ENCODE assay signal across 27 mouse cellular contexts in genomic region chr4:41336546-41336945, GRCm38 (mm10). TPM values are rescaled to one million over a fixed set of nuclear protein-coding genes. Genes with fewer than 3 reads are reported as not detected.
DNase-seq lines count a peak whose midpoint lies in the region; ATAC-seq and TF ChIP-seq lines count a peak whose summit lies in the region.
"Had no signal": no experiment of that assay in that cellular context is flagged by ENCODE, and none has a peak within 500 bp of the region (broad histone marks: within the 10 kb centered on the region; RNA-seq: fewer than 3 reads in every experiment).

No protein-coding gene starts in this region.

- H3K9me3 ChIP-seq in MEL (replicated peaks; ENCODE audit: insufficient read depth, low read length) = no peaks in the 10 kb centered on the region
- no peaks in the 10 kb centered on the region for H3K9me3 ChIP-seq in liver, embryonic 11.5 days (ENCODE audit: control insufficient read depth, low read length)
- no peaks in the 10 kb centered on the region for H3K9me3 ChIP-seq in liver, embryonic 16.5 days (replicated peaks; ENCODE audit: control insufficient read depth, low read length)
- H3K9me3 ChIP-seq: hindbrain, embryonic 12.5 days; limb, embryonic 15.5 days; lung, embryonic 15.5 days; midbrain, embryonic 12.5 days had no signal

- TF ChIP-seq RAD21 in MEL (IDR thresholded peaks at IDR 0.05; ENCODE audit: low read depth, low read length) = no peak

- no peak for TF ChIP-seq CTCF in MEL (IDR thresholded peaks at IDR 0.05 in 2 of 3, conservative IDR thresholded peaks at IDR 0.05 in 1 of 3; ENCODE audit: control insufficient read depth in 1 of 3, insufficient read depth in 1 of 3, low read depth in 2 of 3, low read length in 3 of 3, poor library complexity in 1 of 3, severe bottlenecking in 1 of 3)
- TF ChIP-seq CTCF in left cerebral cortex, adult 2 months (IDR thresholded peaks at IDR 0.05) = no peak

- TF ChIP-seq POLR2A in MEL (IDR thresholded peaks at IDR 0.05; ENCODE audit: control insufficient read depth in 1 of 2, insufficient read depth in 1 of 2, low read depth in 1 of 2, low read length in 2 of 2, poor library complexity in 1 of 2) = no peak

- intact Hi-C loops in left cerebral cortex, adult 2 months (cut with DNase I) = no loop called here

- H3K27me3 ChIP-seq in MEL (ENCODE audit: control insufficient read depth in 1 of 2, insufficient read depth in 2 of 2, low read length in 2 of 2) = no peaks in the 10 kb centered on the region
- no peaks in the 10 kb centered on the region for H3K27me3 ChIP-seq in liver, embryonic 11.5 days (replicated peaks; ENCODE audit: control insufficient read depth, insufficient read depth, low read length)
- H3K27me3 ChIP-seq in liver, embryonic 16.5 days (ENCODE audit: control insufficient read depth, insufficient read depth, low read depth, low read length) = no peaks in the 10 kb centered on the region; the same call in 1 of the 2 replicates
- H3K27me3 ChIP-seq: hindbrain, embryonic 12.5 days; limb, embryonic 15.5 days; lung, embryonic 15.5 days; midbrain, embryonic 12.5 days had no signal

- H3K4me2 ChIP-seq in liver, embryonic 11.5 days = no peak overlapping the region
- no peak overlapping the region for H3K4me2 ChIP-seq in liver, embryonic 16.5 days (ENCODE audit: low read depth, low read length)
- H3K4me2 ChIP-seq: hindbrain, embryonic 12.5 days; limb, embryonic 15.5 days; lung, embryonic 15.5 days; midbrain, embryonic 12.5 days had no signal

- no peak for DNase-seq in MEL (ENCODE audit: low read depth, low spot score)
- no peak for DNase-seq in liver, embryonic 11.5 days (ENCODE audit: low spot score)
- DNase-seq in cerebellum, postnatal 10 days = no peak
- no peak for DNase-seq in left cerebral cortex, adult 2 months (ENCODE audit: extremely low spot score in 1 of 2, low spot score in 2 of 2)
- no peak for DNase-seq in cerebellum, adult 8-10 months
- no peak for DNase-seq in Muller cell, postnatal 12 days (ENCODE audit: inconsistent ontology term)
- DNase-seq: adrenal gland, adult 8-10 months; cerebellum, adult 11-12 months; cerebellum, postnatal 14 days; forebrain, postnatal 0 days; gastrocnemius, postnatal 10 days; heart, postnatal 36 days; kidney, adult 8-10 months; kidney, postnatal 4 days; left cerebral cortex, postnatal 4 days; thymus, adult 18-20 months; thymus, postnatal 25 days had no signal

- peak; percentile 64 to 77; a peak in 3 of 4 replicates for TF ChIP-seq EP300 in MEL (IDR thresholded peaks at IDR 0.05; ENCODE audit: low read depth in 1 of 2, low read length in 2 of 2)

- peaks cover 0 to 11% of the 10 kb centered on the region in 2 experiments; a peak in 2 of 4 replicates for H3K36me3 ChIP-seq in MEL (ENCODE audit: control insufficient read depth in 1 of 2, insufficient read depth in 2 of 2, low read length in 2 of 2)
- no peaks in the 10 kb centered on the region for H3K36me3 ChIP-seq in liver, embryonic 11.5 days (ENCODE audit: control insufficient read depth, insufficient read depth, low read length)
- no peaks in the 10 kb centered on the region for H3K36me3 ChIP-seq in liver, embryonic 16.5 days (ENCODE audit: control insufficient read depth, insufficient read depth)
- H3K36me3 ChIP-seq: hindbrain, embryonic 12.5 days; limb, embryonic 15.5 days; lung, embryonic 15.5 days; midbrain, embryonic 12.5 days had no signal

- ATAC-seq in common myeloid progenitor, adult 5-6 weeks (replicated peaks; ENCODE audit: low read depth, poor library complexity, severe bottlenecking) = peak; percentile 22; the same call in 1 of the 2 replicates
- ATAC-seq in liver, embryonic 11.5 days (replicated peaks; ENCODE audit: low FRiP score) = peak; percentile 73
- ATAC-seq in liver, embryonic 16.5 days (ENCODE audit: low read depth) = peak; percentile 86
- ATAC-seq: activated CD4-positive, CD25-positive, alpha-beta regulatory T cell, adult 4 months; CD4-positive, CD25-positive, alpha-beta regulatory T cell, adult 4 months; forebrain, postnatal 0 days; intestine, embryonic 16.5 days had no signal

- no peak overlapping the region for H3K4me3 ChIP-seq in MEL (ENCODE audit: control insufficient read depth in 1 of 2, insufficient read depth in 1 of 2, low read depth in 2 of 2, low read length in 2 of 2)
- H3K4me3 ChIP-seq in liver, embryonic 11.5 days (ENCODE audit: low read depth, low read length) = no peak overlapping the region
- no peak overlapping the region for H3K4me3 ChIP-seq in liver, embryonic 16.5 days (ENCODE audit: low read depth, low read length)
- H3K4me3 ChIP-seq in left cerebral cortex, adult 2 months = no peak overlapping the region
- H3K4me3 ChIP-seq: hindbrain, embryonic 12.5 days; limb, embryonic 15.5 days; lung, embryonic 15.5 days; midbrain, embryonic 12.5 days had no signal

- H3K4me1 ChIP-seq in MEL (ENCODE audit: control insufficient read depth in 1 of 2, insufficient read depth in 2 of 2, low read length in 2 of 2) = peaks cover 6 to 11% of the 10 kb centered on the region in 2 experiments
- H3K4me1 ChIP-seq in liver, embryonic 11.5 days (replicated peaks; ENCODE audit: control insufficient read depth, insufficient read depth, low read length) = peaks cover 8% of the 10 kb centered on the region
- H3K4me1 ChIP-seq in liver, embryonic 16.5 days (ENCODE audit: control insufficient read depth, low read depth, low read length) = peaks cover 25% of the 10 kb centered on the region
- H3K4me1 ChIP-seq: hindbrain, embryonic 12.5 days; limb, embryonic 15.5 days; lung, embryonic 15.5 days; midbrain, embryonic 12.5 days had no signal

- H3K79me2 ChIP-seq in MEL (ENCODE audit: control insufficient read depth, insufficient read depth, low read length, poor library complexity) = no peaks in the 10 kb centered on the region

- H3K27ac ChIP-seq in MEL (ENCODE audit: control insufficient read depth, low read depth, low read length) = no peak overlapping the region
- H3K27ac ChIP-seq in liver, embryonic 11.5 days (ENCODE audit: low read depth, low read length) = no peak overlapping the region
- H3K27ac ChIP-seq in liver, embryonic 16.5 days (ENCODE audit: low read length) = peak overlapping the region; percentile 51
- no peak overlapping the region for H3K27ac ChIP-seq in left cerebral cortex, adult 2 months
- H3K27ac ChIP-seq: hindbrain, embryonic 12.5 days; kidney, postnatal 0 days; limb, embryonic 15.5 days; lung, embryonic 15.5 days; midbrain, embryonic 12.5 days had no signal

- no peak overlapping the region for H3K9ac ChIP-seq in MEL (ENCODE audit: control insufficient read depth, low read depth, low read length, poor library complexity, severe bottlenecking)
- no peak overlapping the region for H3K9ac ChIP-seq in liver, embryonic 11.5 days (ENCODE audit: low read depth, low read length)
- no peak overlapping the region for H3K9ac ChIP-seq in liver, embryonic 16.5 days (ENCODE audit: low read depth, low read length)
- H3K9ac ChIP-seq: forebrain, postnatal 0 days; hindbrain, embryonic 12.5 days; limb, embryonic 15.5 days; lung, embryonic 15.5 days; midbrain, embryonic 12.5 days had no signal

TF ChIP-seq in MEL, 35 proteins besides CTCF, POLR2A, EP300 and RAD21:
- TF ChIP-seq USF2 (IDR thresholded peaks at IDR 0.05; ENCODE audit: borderline replicate concordance in 1 of 2, insufficient read depth in 1 of 2, low read depth in 1 of 2, low read length in 2 of 2) (no peak), TBP (IDR thresholded peaks at IDR 0.05; ENCODE audit: low read depth, low read length) (no peak), MXI1 (IDR thresholded peaks at IDR 0.05; ENCODE audit: low read depth, low read length) (0 out of 2 replicates have a peak, but pooled peaks have one; percentile 29), TCF12 (IDR thresholded peaks at IDR 0.05; ENCODE audit: low read depth, low read length) (peak; percentile 89), TAL1 (IDR thresholded peaks at IDR 0.05; ENCODE audit: low read length) (peak; percentile 75), GATA1 (IDR thresholded peaks at IDR 0.05; ENCODE audit: low read depth, low read length) (peak; percentile 83), RCOR1 (IDR thresholded peaks at IDR 0.05; ENCODE audit: low read depth, low read length) (peak; percentile 58), GABPA (IDR thresholded peaks at IDR 0.05; ENCODE audit: low read depth, low read length) (no peak), MAZ (IDR thresholded peaks at IDR 0.05; ENCODE audit: low read depth, low read length) (no peak)
TF ChIP-seq in MEL: peak in this region for 5.

RNA-seq across cellular contexts. Expression of gene Ubap1, which starts 12.2 kb away (rescaled TPM):
- total RNA-seq in MEL (2012; rRNA removed) = 9.1 and 12.8 TPM in 2 replicates
- 10 to 100 TPM in 1 of 2 experiments, not detected in 1; 15.7 TPM for polyA plus RNA-seq in MEL (2012; ENCODE audit: insufficient read depth in 1 of 2, insufficient read length in 2 of 2, low read depth in 1 of 2, low replicate concordance in 2 of 2, missing spikeins in 1 of 2)
- total RNA-seq in common myeloid progenitor, adult 5-6 weeks (2017) = 28.9 and 44.8 TPM in 2 replicates
- polyA plus RNA-seq in liver, embryonic 11.5 days (2014; fragmentation: Nextera tagmentation; extraction: Ambion mirVana) = 37.1 and 38.3 TPM in 2 replicates
- 32.8 and 36.8 TPM in 2 replicates for polyA plus RNA-seq in liver, embryonic 16.5 days (2015; fragmentation: Nextera tagmentation; extraction: Ambion mirVana)
- 10 to 100 TPM; 47.7 to 49.0 TPM for total RNA-seq in left cerebral cortex, adult 2 months (2021)

RNA-seq across cellular contexts. Expression of gene Dcaf12, which starts 21.9 kb away (rescaled TPM):
- total RNA-seq in MEL (2012; rRNA removed) = 24.3 and 25.9 TPM in 2 replicates
- polyA plus RNA-seq in MEL (2012; ENCODE audit: insufficient read depth in 1 of 2, insufficient read length in 2 of 2, low read depth in 1 of 2, low replicate concordance in 2 of 2, missing spikeins in 1 of 2) = 10 to 100 TPM in 1 of 2 experiments, not detected in 1; 49.2 TPM
- 30.6 and 37.8 TPM in 2 replicates for total RNA-seq in common myeloid progenitor, adult 5-6 weeks (2017)
- 50.8 and 53.4 TPM in 2 replicates for polyA plus RNA-seq in liver, embryonic 11.5 days (2014; fragmentation: Nextera tagmentation; extraction: Ambion mirVana)
- polyA plus RNA-seq in liver, embryonic 16.5 days (2015; fragmentation: Nextera tagmentation; extraction: Ambion mirVana) = 79.7 and 87.8 TPM in 2 replicates
- total RNA-seq in left cerebral cortex, adult 2 months (2021) = 10 to 100 TPM; 39.9 to 42.4 TPM

Comparison
In these comparisons a context has a peak if more than half of its experiments do, and no peak if none do; other contexts are left out.
1. ATAC-seq: peak in every context shown above with its lines; median percentile 86 in liver, embryonic 16.5 days; 73 in liver, embryonic 11.5 days; 22 in common myeloid progenitor, adult 5-6 weeks.